Mouse (Mus musculus) cerebellum, adult 8-10 months (tissue): ENCODE measurements around the gene Tsga13.

ENCODE experiments used
- DNase-seq: peaks from one replicate; pipeline ENCODE4 v3.0.0; 2022

Gene Tsga13

DNA sequence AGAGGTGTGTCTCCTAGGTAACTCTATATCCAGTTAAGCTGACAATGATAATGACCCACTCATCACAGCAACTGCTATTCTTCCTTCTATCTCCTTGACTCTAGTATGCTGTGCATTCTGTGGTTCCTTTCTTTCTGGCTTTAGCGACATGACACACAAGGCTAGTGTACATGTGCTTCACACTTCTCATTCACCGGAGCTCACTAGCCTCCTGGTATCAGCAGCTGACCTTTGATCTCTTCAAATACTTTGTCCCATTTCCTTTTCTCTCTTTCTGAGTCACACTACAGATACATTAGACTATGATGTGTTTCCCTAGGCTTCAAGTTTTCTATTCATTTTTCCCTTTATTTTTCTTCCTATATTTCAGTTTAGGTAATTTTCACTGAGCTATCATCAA lies 60.2 kb downstream of the Tsga13 start:
- no peak for DNase-seq

DNA sequence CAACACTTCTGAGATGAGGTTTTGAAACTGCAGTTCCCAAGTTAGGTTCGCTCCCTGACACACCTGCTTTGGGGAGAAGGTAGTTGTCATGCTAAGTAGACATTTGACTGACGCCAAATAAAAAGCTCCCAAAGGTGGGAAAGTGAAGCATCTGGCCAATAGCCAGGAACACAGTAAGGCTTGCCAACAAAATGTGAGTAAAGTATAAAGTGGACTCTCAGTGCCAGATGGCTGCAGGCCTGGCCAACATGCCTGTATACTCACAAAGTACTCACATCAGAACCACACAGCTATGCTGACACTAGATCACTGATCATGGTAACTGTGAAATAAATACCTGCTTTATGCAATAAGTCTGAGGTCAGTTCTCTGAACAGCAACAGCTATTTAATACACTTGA lies 65.6 kb downstream of the Tsga13 start:
- DNase-seq, result peak; percentile 13
